Mouse (Mus musculus) olfactory bulb, adult 2 months (tissue): ENCODE data around the gene Pcsk2. TPM values are rescaled to one million over a fixed set of nuclear protein-coding genes. Genes with fewer than 3 reads are reported as not detected.
A peak's percentile ranks its signal among the peaks of the same experiment; 100 is the strongest.

ENCODE experiments used
- H3K27ac ChIP-seq: fragments of 200-500 bp; 2 replicates; pipeline ENCODE4 v1.5.1; 2012; ENCODE audit warnings: low read depth, low read length; ENCODE audit not compliant: insufficient read depth
- H3K4me1 ChIP-seq: fragments of 200-500 bp; 2 replicates; pipeline ENCODE4 v1.6.1; 2012; ENCODE audit warnings: low read length; ENCODE audit not compliant: control insufficient read depth, insufficient read depth
- H3K4me3 ChIP-seq: fragments of 200-500 bp; 2 replicates; pipeline ENCODE4 v1.5.1; 2012; ENCODE audit warnings: mild to moderate bottlenecking, low read depth, low read length, moderate library complexity; ENCODE audit not compliant: insufficient read depth
- CTCF ChIP-seq: fragments of 200-500 bp; IDR thresholded peaks from 2 replicates; pipeline ENCODE4 v1.5.1; 2012; ENCODE audit warnings: low read depth, mild to moderate bottlenecking, low read length, moderate library complexity; ENCODE audit not compliant: insufficient read depth
- POLR2A ChIP-seq: fragments of 200-500 bp; IDR thresholded peaks from 2 replicates; pipeline ENCODE4 v1.6.1; 2012; ENCODE audit warnings: mild to moderate bottlenecking, low read depth, low read length, moderate library complexity; ENCODE audit not compliant: insufficient read depth
- WGBS: fragments of 180-500 bp; shearing (Covaris S2); methylation state at CpG from one replicate; pipeline ENCODE4 v1.1.7; 2018; 5-methylcytosine and 5-hydroxymethylcytosine counted together
- polyA plus RNA-seq: library from polyadenylated mRNA; stranded (reverse); fragments of >200 nt; gene quantifications from 2 replicates; pipeline ENCODE4 v1.2.4, GENCODE M21; 2012; ENCODE audit warnings: low replicate concordance; ENCODE audit not compliant: missing spikeins, insufficient read depth, insufficient read length

Pcsk2 gene
- polyA plus RNA-seq, 1 experiment = not detected

DNA sequence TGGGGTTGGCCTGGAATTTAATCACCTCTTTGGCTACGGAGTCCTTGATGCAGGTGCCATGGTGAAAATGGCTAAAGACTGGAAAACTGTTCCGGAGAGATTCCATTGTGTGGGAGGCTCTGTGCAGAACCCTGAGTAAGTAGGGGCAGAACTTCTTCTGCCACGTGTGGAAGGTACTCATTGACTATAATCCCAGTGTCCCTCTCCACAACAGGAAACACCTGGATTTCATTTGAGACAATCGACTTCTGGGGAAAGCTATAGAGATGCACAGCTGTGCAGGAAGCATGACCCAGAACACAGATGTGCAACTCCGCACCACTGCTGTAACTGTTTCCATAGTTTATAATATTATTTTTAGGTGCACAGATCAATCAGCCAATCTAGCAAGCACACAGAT, 255.1 kb downstream of the Pcsk2 start:
- Histone ChIP-seq H3K27ac (no peak overlapping the region), H3K4me3 (no peak overlapping the region), H3K4me1 (no peaks in the 10 kb centered on the region)
- 77% methylated on average over 5 of the region's 5 CpGs for WGBS
- TF ChIP-seq POLR2A (no peak), CTCF (no peak)

DNA sequence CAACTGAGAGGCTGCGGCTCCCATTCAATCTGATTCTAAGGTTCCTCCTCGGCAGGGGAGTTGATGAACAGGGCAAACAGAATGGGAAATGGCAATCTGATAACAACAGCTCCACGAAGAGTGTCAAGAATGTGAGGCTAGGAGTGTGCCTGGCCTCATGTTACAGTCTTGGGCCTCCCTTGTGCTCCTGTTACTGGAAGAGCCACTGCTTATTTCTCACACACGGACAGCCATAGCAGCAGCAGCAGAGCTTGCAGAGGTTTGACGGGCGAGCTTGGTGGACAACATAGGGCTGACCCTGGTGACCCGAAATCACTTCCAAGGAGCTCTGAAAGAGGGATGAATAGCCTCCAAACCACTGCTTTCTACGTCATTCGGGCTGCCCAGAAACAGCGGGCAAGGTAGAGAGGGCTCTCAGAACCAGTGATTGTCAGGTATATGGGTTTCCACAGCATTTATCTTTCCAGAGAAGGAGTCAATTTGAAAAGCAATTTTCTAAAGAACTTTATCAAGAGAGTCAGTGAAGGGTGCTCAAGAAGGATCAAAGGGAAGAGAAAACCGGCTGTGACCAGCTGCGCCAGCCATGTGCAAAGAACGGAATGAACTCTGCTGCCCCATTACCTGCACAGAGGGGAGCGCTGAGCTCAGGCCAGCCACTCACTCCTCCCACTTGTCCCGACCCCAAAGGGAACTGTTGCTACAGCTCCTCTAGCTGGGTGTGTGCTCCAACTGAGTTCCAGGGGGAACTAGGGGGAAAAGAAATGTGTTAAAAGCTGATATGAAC, 260.4 kb downstream of the Pcsk2 start:
- WGBS = 71% methylated on average over 15 of the region's 15 CpGs
- 0 out of 2 replicates have a peak, but pooled peaks cover 6% of the 10 kb centered on the region for H3K4me1 ChIP-seq
- no peak overlapping the region for H3K4me3 ChIP-seq
- TF ChIP-seq CTCF = no peak
- TF ChIP-seq POLR2A = no peak
- H3K27ac ChIP-seq = no peak overlapping the region

- WGBS = 70% methylated on average over 9 of the region's 9 CpGs
- no peak overlapping the region for H3K27ac ChIP-seq
- no peak for TF ChIP-seq POLR2A
- no peak for TF ChIP-seq CTCF
These were observed 261.1 kb downstream of the Pcsk2 start for GRCm38 (mm10) chr2:143806924-143807664.

DNA sequence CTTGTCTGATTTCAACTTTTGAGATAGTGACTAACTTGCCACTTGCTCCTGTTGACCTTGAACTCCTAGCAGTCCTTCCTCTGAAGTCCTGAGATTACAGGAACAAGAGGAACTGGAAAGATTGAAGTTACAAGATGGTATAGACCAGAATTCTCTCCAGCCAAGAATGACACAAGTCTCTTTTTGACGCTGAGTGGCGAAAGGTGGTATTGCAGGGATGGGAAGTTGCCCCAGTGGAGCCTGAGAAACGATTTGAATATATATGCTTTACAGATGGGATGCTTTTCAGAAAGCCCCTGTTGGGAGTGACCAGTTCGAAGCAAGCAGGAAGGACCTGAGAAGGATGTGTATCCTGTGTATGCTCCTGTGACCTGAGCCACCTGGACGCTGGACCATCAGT, 262.8 kb downstream of the Pcsk2 start:
- H3K4me3 ChIP-seq = no peak overlapping the region
- H3K4me1 ChIP-seq = peaks cover 13% of the 10 kb centered on the region
- no peak for TF ChIP-seq POLR2A
- TF ChIP-seq CTCF = no peak
- WGBS = 79% methylated on average over 5 of the region's 5 CpGs
- no peak overlapping the region for H3K27ac ChIP-seq

More at GRCm38 (mm10) chr2:143806924-143807664, 261.1 kb downstream of the Pcsk2 start:
- Histone ChIP-seq H3K4me3 (no peak overlapping the region), H3K4me1 (0 out of 2 replicates have a peak, but pooled peaks cover 6% of the 10 kb centered on the region)

GRCm38 (mm10) chr2:143812262-143812661, 266.3 kb downstream of the Pcsk2 start:
- no peak for TF ChIP-seq CTCF
- TF ChIP-seq POLR2A = no peak
- H3K4me3 ChIP-seq = no peak overlapping the region
- H3K27ac ChIP-seq = no peak overlapping the region
- peaks cover 7% of the 10 kb centered on the region for H3K4me1 ChIP-seq
- 90% methylated on average over 4 of the region's 4 CpGs for WGBS

DNA sequence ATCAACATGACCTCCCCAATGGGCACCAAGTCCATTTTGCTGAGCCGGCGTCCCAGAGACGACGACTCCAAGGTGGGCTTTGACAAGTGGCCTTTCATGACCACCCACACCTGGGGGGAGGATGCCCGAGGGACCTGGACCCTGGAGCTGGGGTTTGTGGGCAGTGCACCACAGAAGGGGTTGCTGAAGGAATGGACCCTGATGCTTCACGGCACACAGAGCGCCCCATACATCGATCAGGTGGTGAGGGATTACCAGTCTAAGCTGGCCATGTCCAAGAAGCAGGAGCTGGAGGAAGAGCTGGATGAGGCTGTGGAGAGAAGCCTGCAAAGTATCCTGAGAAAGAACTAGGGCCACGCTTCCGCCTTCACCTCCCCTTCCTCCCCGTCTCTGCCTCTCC, 267.5 kb downstream of the Pcsk2 start:
- Histone ChIP-seq H3K4me1 (peaks cover 7% of the 10 kb centered on the region), H3K27ac (peak overlapping the region; percentile 53; the same call in 1 of the 2 replicates), H3K4me3 (no peak overlapping the region)
- TF ChIP-seq POLR2A (no peak), CTCF (no peak)
- 85% methylated on average over 11 of the region's 11 CpGs for WGBS

DNA sequence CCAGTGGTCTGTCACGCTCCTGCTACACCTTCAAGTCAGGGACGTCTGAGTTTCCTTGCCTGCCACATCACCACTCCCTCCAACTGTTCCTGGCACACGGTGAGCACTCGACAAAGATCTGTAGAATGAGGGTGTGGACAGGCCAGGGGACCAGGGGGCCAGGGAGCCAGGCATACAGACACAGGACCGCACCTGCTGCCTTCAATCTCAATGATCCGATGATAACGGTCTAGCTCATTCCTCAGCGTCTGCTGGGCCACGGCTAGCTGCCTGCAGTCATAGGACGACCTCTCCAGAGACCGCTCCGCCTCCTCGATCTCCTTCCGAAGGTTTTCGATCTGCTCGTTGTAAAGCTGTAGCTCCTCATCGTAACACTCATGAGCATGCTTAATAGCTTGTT, 285.7 kb downstream of the Pcsk2 start:
- WGBS = 84% methylated on average over 17 of the region's 17 CpGs

GRCm38 (mm10) chr2:143832721-143833120, 286.8 kb downstream of the Pcsk2 start:
- Histone ChIP-seq H3K4me1 (0 out of 2 replicates have a peak, but pooled peaks cover 3% of the 10 kb centered on the region), H3K4me3 (no peak overlapping the region), H3K27ac (no peak overlapping the region)
- TF ChIP-seq CTCF (no peak), POLR2A (no peak)
- 82% methylated on average over 5 of the region's 5 CpGs for WGBS

More for the DNA sequence above, 285.7 kb downstream of the Pcsk2 start:
- TF ChIP-seq CTCF = no peak
- no peak for TF ChIP-seq POLR2A
- H3K4me1 ChIP-seq = no peaks in the 10 kb centered on the region
- H3K27ac ChIP-seq = no peak overlapping the region
- no peak overlapping the region for H3K4me3 ChIP-seq

DNA sequence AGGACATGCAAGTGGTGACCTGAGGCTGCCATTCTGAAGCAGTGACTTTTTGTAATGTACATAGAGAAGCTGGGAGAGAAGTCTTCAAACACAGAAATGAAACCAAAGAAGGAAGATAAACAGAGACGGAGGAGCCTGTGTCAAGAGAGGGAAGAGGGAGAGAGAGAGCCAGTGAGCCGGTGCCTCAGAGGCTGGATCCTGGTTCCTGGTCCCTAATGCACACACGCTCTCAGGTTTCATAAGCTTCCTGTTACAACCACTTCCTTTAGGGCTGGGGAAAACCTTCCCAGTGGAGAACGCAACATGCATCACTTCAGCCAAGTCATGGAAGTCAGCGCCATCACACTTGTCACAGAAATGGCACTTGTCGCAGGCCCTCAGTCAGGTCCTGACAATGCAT, 288.1 kb downstream of the Pcsk2 start:
- TF ChIP-seq POLR2A = no peak
- no peak for TF ChIP-seq CTCF
- H3K27ac ChIP-seq = no peak overlapping the region
- H3K4me3 ChIP-seq = no peak overlapping the region
- WGBS = 88% methylated on average over 6 of the region's 6 CpGs
- 0 out of 2 replicates have a peak, but pooled peaks cover 3% of the 10 kb centered on the region for H3K4me1 ChIP-seq
